13 mouse cellular contexts compared by ENCODE assay signal in genomic region chr14:29519751-29520669, GRCm38 (mm10).
DNase-seq lines count a peak whose midpoint lies in the region; ATAC-seq lines count a peak whose summit lies in the region.
"Had no signal": no experiment of that assay in that cellular context is flagged by ENCODE, and none has a peak within 500 bp of the region (broad histone marks: within the 10 kb centered on the region; RNA-seq: fewer than 3 reads in every experiment).

No protein-coding gene starts in this region.

- 36% methylated on average over 7 of the region's 7 CpGs for WGBS in midbrain, embryonic 13.5 days
- WGBS in midbrain, embryonic 11.5 days: 59% methylated on average over 7 of the region's 7 CpGs
- WGBS in forebrain, embryonic 16.5 days: 17% methylated on average over 7 of the region's 7 CpGs
- WGBS in midbrain, embryonic 14.5 days: 38% methylated on average over 7 of the region's 7 CpGs
- 48% methylated on average over 7 of the region's 7 CpGs for WGBS in kidney, embryonic 14.5 days

- H3K36me3 ChIP-seq in midbrain, embryonic 13.5 days: no peaks in the 10 kb centered on the region
- H3K36me3 ChIP-seq in midbrain, embryonic 11.5 days (ENCODE audit: control insufficient read depth, insufficient read depth, low read length): no peaks in the 10 kb centered on the region
- no peaks in the 10 kb centered on the region for H3K36me3 ChIP-seq in forebrain, embryonic 16.5 days (ENCODE audit: control insufficient read depth, insufficient read depth)
- H3K36me3 ChIP-seq in midbrain, embryonic 14.5 days (ENCODE audit: control insufficient read depth, insufficient read depth, low read length): no peaks in the 10 kb centered on the region
- H3K36me3 ChIP-seq in kidney, embryonic 14.5 days (ENCODE audit: control insufficient read depth, insufficient read depth, low read length): no peaks in the 10 kb centered on the region
- H3K36me3 ChIP-seq: stomach, embryonic 15.5 days had no signal

- no peak overlapping the region for H3K4me2 ChIP-seq in midbrain, embryonic 13.5 days (replicated peaks)
- H3K4me2 ChIP-seq in midbrain, embryonic 11.5 days: no peak overlapping the region
- no peak overlapping the region for H3K4me2 ChIP-seq in forebrain, embryonic 16.5 days (ENCODE audit: low read length)
- H3K4me2 ChIP-seq in midbrain, embryonic 14.5 days (ENCODE audit: low read length): no peak overlapping the region
- no peak overlapping the region for H3K4me2 ChIP-seq in kidney, embryonic 14.5 days (replicated peaks; ENCODE audit: low read depth, low read length)
- H3K4me2 ChIP-seq: stomach, embryonic 15.5 days had no signal

- H3K4me3 ChIP-seq in midbrain, embryonic 13.5 days (replicated peaks): no peak overlapping the region
- no peak overlapping the region for H3K4me3 ChIP-seq in midbrain, embryonic 11.5 days (ENCODE audit: low read depth, low read length)
- no peak overlapping the region for H3K4me3 ChIP-seq in forebrain, embryonic 16.5 days (replicated peaks; ENCODE audit: low read length)
- H3K4me3 ChIP-seq in midbrain, embryonic 14.5 days (replicated peaks; ENCODE audit: low read depth, low read length): no peak overlapping the region
- no peak overlapping the region for H3K4me3 ChIP-seq in kidney, embryonic 14.5 days (ENCODE audit: low read length)
- H3K4me3 ChIP-seq: stomach, embryonic 15.5 days had no signal

- H3K27me3 ChIP-seq in midbrain, embryonic 13.5 days: no peaks in the 10 kb centered on the region
- no peaks in the 10 kb centered on the region for H3K27me3 ChIP-seq in midbrain, embryonic 11.5 days (ENCODE audit: control insufficient read depth, insufficient read depth, low read length)
- H3K27me3 ChIP-seq in forebrain, embryonic 16.5 days (replicated peaks; ENCODE audit: control insufficient read depth, insufficient read depth, low read length): no peaks in the 10 kb centered on the region
- no peaks in the 10 kb centered on the region for H3K27me3 ChIP-seq in midbrain, embryonic 14.5 days (ENCODE audit: control insufficient read depth, insufficient read depth, low read length)
- no peaks in the 10 kb centered on the region for H3K27me3 ChIP-seq in kidney, embryonic 14.5 days (ENCODE audit: control insufficient read depth, insufficient read depth, low read length)
- H3K27me3 ChIP-seq: stomach, embryonic 15.5 days had no signal

- peaks cover 8% of the 10 kb centered on the region for H3K4me1 ChIP-seq in midbrain, embryonic 13.5 days (replicated peaks)
- no peaks in the 10 kb centered on the region for H3K4me1 ChIP-seq in midbrain, embryonic 11.5 days (ENCODE audit: control insufficient read depth, insufficient read depth, low read length)
- peaks cover 11% of the 10 kb centered on the region for H3K4me1 ChIP-seq in forebrain, embryonic 16.5 days (replicated peaks; ENCODE audit: control insufficient read depth, insufficient read depth, low read length)
- no peaks in the 10 kb centered on the region for H3K4me1 ChIP-seq in midbrain, embryonic 14.5 days (ENCODE audit: control insufficient read depth, insufficient read depth, low read length)
- no peaks in the 10 kb centered on the region for H3K4me1 ChIP-seq in kidney, embryonic 14.5 days (ENCODE audit: control insufficient read depth, insufficient read depth, low read length)
- H3K4me1 ChIP-seq: stomach, embryonic 15.5 days had no signal

- 0 out of 2 replicates have a peak overlapping the region, but pooled peaks have one; percentile 30 for H3K27ac ChIP-seq in midbrain, embryonic 13.5 days
- H3K27ac ChIP-seq in midbrain, embryonic 11.5 days (ENCODE audit: low read depth, low read length): no peak overlapping the region
- peak overlapping the region; percentile 26; the same call in 1 of the 2 replicates for H3K27ac ChIP-seq in forebrain, embryonic 16.5 days (ENCODE audit: low read length)
- peak overlapping the region; percentile 49; the same call in 1 of the 2 replicates for H3K27ac ChIP-seq in midbrain, embryonic 14.5 days (replicated peaks; ENCODE audit: low read depth, low read length)
- H3K27ac ChIP-seq in kidney, embryonic 14.5 days (ENCODE audit: low read depth, low read length): no peak overlapping the region
- H3K27ac ChIP-seq: stomach, embryonic 15.5 days had no signal

- DNase-seq in frontal cortex, adult 2 months (ENCODE audit: extremely low spot score in 1 of 2, low spot score in 1 of 2): peak; percentile 14 to 65
- no peak for DNase-seq in frontal cortex, postnatal 10 days (ENCODE audit: low spot score in 2 of 2)
- no peak for DNase-seq in midbrain, embryonic 11.5 days (ENCODE audit: low spot score, missing footprints)
- peak; percentile 41 for DNase-seq in midbrain, embryonic 14.5 days
- DNase-seq in adrenal gland, postnatal 25 days: no peak
- DNase-seq: cerebellum, adult 9-10 months; heart, postnatal 36 days; kidney, adult 18-20 months; lung, adult 2 months had no signal

- no peak overlapping the region for H3K9ac ChIP-seq in midbrain, embryonic 13.5 days (replicated peaks)
- no peak overlapping the region for H3K9ac ChIP-seq in midbrain, embryonic 11.5 days (ENCODE audit: low read length)
- H3K9ac ChIP-seq in forebrain, embryonic 16.5 days (replicated peaks; ENCODE audit: low read depth, low read length): no peak overlapping the region
- H3K9ac ChIP-seq in midbrain, embryonic 14.5 days (replicated peaks; ENCODE audit: low read length): no peak overlapping the region
- H3K9ac ChIP-seq in kidney, embryonic 14.5 days (ENCODE audit: low read depth, low read length): no peak overlapping the region
- H3K9ac ChIP-seq: stomach, embryonic 15.5 days had no signal

- H3K9me3 ChIP-seq in midbrain, embryonic 13.5 days: no peaks in the 10 kb centered on the region
- H3K9me3 ChIP-seq in midbrain, embryonic 11.5 days (ENCODE audit: control insufficient read depth, low read length): no peaks in the 10 kb centered on the region
- no peaks in the 10 kb centered on the region for H3K9me3 ChIP-seq in forebrain, embryonic 16.5 days (ENCODE audit: control insufficient read depth, low read length)
- H3K9me3 ChIP-seq in midbrain, embryonic 14.5 days (ENCODE audit: control insufficient read depth, low read length): no peaks in the 10 kb centered on the region
- H3K9me3 ChIP-seq in kidney, embryonic 14.5 days (ENCODE audit: control insufficient read depth, low read length): no peaks in the 10 kb centered on the region
- H3K9me3 ChIP-seq: stomach, embryonic 15.5 days had no signal

- no peak for ATAC-seq in midbrain, embryonic 13.5 days
- no peak for ATAC-seq in midbrain, embryonic 11.5 days (ENCODE audit: low FRiP score)
- peak; percentile 56; the same call in 1 of the 2 replicates for ATAC-seq in forebrain, embryonic 16.5 days
- ATAC-seq in midbrain, embryonic 14.5 days (ENCODE audit: low FRiP score, low TSS enrichment): no peak
- ATAC-seq in kidney, embryonic 14.5 days (ENCODE audit: low FRiP score, low TSS enrichment): no peak

Comparison
In these comparisons a context has a peak if more than half of its experiments do, and no peak if none do; other contexts are left out.
1. DNase-seq: peak in frontal cortex, adult 2 months (2 of 2) and midbrain, embryonic 14.5 days (single experiment); none in frontal cortex, postnatal 10 days (0 of 2), midbrain, embryonic 11.5 days (single experiment) and adrenal gland, postnatal 25 days (single experiment).
2. H3K27ac ChIP-seq: peak in midbrain, embryonic 13.5 days (single experiment), forebrain, embryonic 16.5 days (single experiment) and midbrain, embryonic 14.5 days (single experiment); none in midbrain, embryonic 11.5 days (single experiment) and kidney, embryonic 14.5 days (single experiment).